In genomic region chr13:98890871-98891219, GRCm38 (mm10) we compare ENCODE assay signal across 8 mouse cellular contexts. TPM values are rescaled to one million over a fixed set of nuclear protein-coding genes. Genes with fewer than 3 reads are reported as not detected.
DNase-seq lines count a peak whose midpoint lies in the region; ATAC-seq and TF ChIP-seq lines count a peak whose summit lies in the region.

No protein-coding gene starts in this region.

- intact Hi-C loops in heart, postnatal 36 days (cut with DNase I) = loop anchor here (2.0 kb wide), 1 partner anchor 34 kb away; no protein-coding TSS in a partner anchor

- under 1% methylated on average over 32 of the region's 32 CpGs for WGBS in forebrain, embryonic 15.5 days
- under 1% methylated on average over 32 of the region's 32 CpGs for WGBS in lung, embryonic 14.5 days
- under 1% methylated on average over 32 of the region's 32 CpGs for WGBS in olfactory bulb, adult 2 months
- 1% methylated on average over 32 of the region's 32 CpGs for WGBS in thymus, adult 2 months

- TF ChIP-seq CTCF in layer of hippocampus, adult 2 months (conservative IDR thresholded peaks at IDR 0.05) = peak; percentile 62
- peak; percentile 58 for TF ChIP-seq CTCF in lung, embryonic 14.5 days (IDR thresholded peaks at IDR 0.05; ENCODE audit: low read depth)
- TF ChIP-seq CTCF in olfactory bulb, adult 2 months (IDR thresholded peaks at IDR 0.05; ENCODE audit: insufficient read depth, low read depth, low read length) = no peak
- 0 out of 2 replicates have a peak, but pooled peaks have one; percentile 8 for TF ChIP-seq CTCF in thymus, adult 2 months (IDR thresholded peaks at IDR 0.05; ENCODE audit: borderline replicate concordance, control insufficient read depth, extremely low read depth, insufficient read depth, low read length, poor library complexity)

- H3K27ac ChIP-seq in forebrain, embryonic 15.5 days (replicated peaks) = peak overlapping the region; percentile 90
- peak overlapping the region; percentile 99 for H3K27ac ChIP-seq in layer of hippocampus, adult 2 months
- peak overlapping the region; percentile 99 for H3K27ac ChIP-seq in lung, embryonic 14.5 days (ENCODE audit: low read depth)
- H3K27ac ChIP-seq in olfactory bulb, adult 2 months (ENCODE audit: insufficient read depth, low read depth, low read length) = peak overlapping the region; percentile 36
- peak overlapping the region; percentile 33; the same call in 1 of the 2 replicates for H3K27ac ChIP-seq in thymus, adult 2 months (ENCODE audit: control insufficient read depth, insufficient read depth, low read length)

- H3K4me1 ChIP-seq in forebrain, embryonic 15.5 days = peaks cover 53% of the 10 kb centered on the region
- 0 out of 2 replicates have a peak, but pooled peaks cover 3% of the 10 kb centered on the region for H3K4me1 ChIP-seq in lung, embryonic 14.5 days (ENCODE audit: insufficient read depth)
- peaks cover 7% of the 10 kb centered on the region for H3K4me1 ChIP-seq in olfactory bulb, adult 2 months (ENCODE audit: control insufficient read depth, insufficient read depth, low read length)
- H3K4me1 ChIP-seq in thymus, adult 2 months (replicated peaks; ENCODE audit: control insufficient read depth, insufficient read depth, low read length) = peaks cover 4% of the 10 kb centered on the region; the same call in 1 of the 2 replicates

- H3K4me3 ChIP-seq in forebrain, embryonic 15.5 days = peak overlapping the region; percentile 93
- H3K4me3 ChIP-seq in layer of hippocampus, adult 2 months = peak overlapping the region; percentile 74
- peak overlapping the region; percentile 75 for H3K4me3 ChIP-seq in lung, embryonic 14.5 days (ENCODE audit: low read depth, low read length)
- H3K4me3 ChIP-seq in olfactory bulb, adult 2 months (ENCODE audit: insufficient read depth, low read depth, low read length) = peak overlapping the region; percentile 86
- peak overlapping the region; percentile 69 for H3K4me3 ChIP-seq in thymus, adult 2 months (ENCODE audit: control insufficient read depth, insufficient read depth, low read length)

- ATAC-seq in forebrain, embryonic 15.5 days (replicated peaks) = peak; percentile 88
- ATAC-seq in lung, embryonic 14.5 days (ENCODE audit: insufficient read depth) = peak; percentile 93

- no peaks in the 10 kb centered on the region for H3K27me3 ChIP-seq in forebrain, embryonic 15.5 days
- H3K27me3 ChIP-seq in lung, embryonic 14.5 days (ENCODE audit: insufficient read depth, low read length) = no peaks in the 10 kb centered on the region
- no peaks in the 10 kb centered on the region for H3K27me3 ChIP-seq in thymus, adult 2 months (ENCODE audit: control insufficient read depth, insufficient read depth, low read length)

- H3K36me3 ChIP-seq in forebrain, embryonic 15.5 days = peaks cover 17% of the 10 kb centered on the region
- H3K36me3 ChIP-seq in lung, embryonic 14.5 days (ENCODE audit: insufficient read depth) = peaks cover 28% of the 10 kb centered on the region
- H3K36me3 ChIP-seq in thymus, adult 2 months (ENCODE audit: control insufficient read depth, insufficient read depth, low read length) = peaks cover 5% of the 10 kb centered on the region

- peak overlapping the region; percentile 87 for H3K4me2 ChIP-seq in forebrain, embryonic 15.5 days (replicated peaks)
- H3K4me2 ChIP-seq in lung, embryonic 14.5 days = peak overlapping the region; percentile 75

- H3K9me3 ChIP-seq in forebrain, embryonic 15.5 days = no peaks in the 10 kb centered on the region
- H3K9me3 ChIP-seq in lung, embryonic 14.5 days (ENCODE audit: low read depth, low read length) = no peaks in the 10 kb centered on the region

- TF ChIP-seq POLR2A in olfactory bulb, adult 2 months (IDR thresholded peaks at IDR 0.05; ENCODE audit: insufficient read depth, low read depth, low read length) = peak; percentile 33; the same call in 1 of the 2 replicates
- no peak for TF ChIP-seq POLR2A in thymus, adult 2 months (IDR thresholded peaks at IDR 0.05; ENCODE audit: control insufficient read depth, extremely low read depth, insufficient read depth, low read length, poor library complexity)

- H3K9ac ChIP-seq in forebrain, embryonic 15.5 days (replicated peaks) = peak overlapping the region; percentile 80
- peak overlapping the region; percentile 94 for H3K9ac ChIP-seq in lung, embryonic 14.5 days

- peak; percentile 86 for DNase-seq in ES-CJ7 (ENCODE audit: low read depth, low spot score)
- DNase-seq in cerebellum, adult 11 months = peak; percentile 76
- peak; percentile 84 to 85 for DNase-seq in heart, postnatal 36 days
- DNase-seq in layer of hippocampus, adult 2 months (ENCODE audit: low spot score in 2 of 2) = peak; percentile 78 to 80
- peak; percentile 94 for DNase-seq in lung, embryonic 14.5 days
- peak; percentile 83 for DNase-seq in thymus, adult 2 months

RNA-seq across cellular contexts. Expression of gene Tnpo1, which starts 35.3 kb away (rescaled TPM):
- polyA plus RNA-seq in forebrain, embryonic 15.5 days (2015; fragmentation: Nextera tagmentation; extraction: Ambion mirVana) = 54.6 and 57.0 TPM in 2 replicates
- total RNA-seq in heart, postnatal 36 days (2021) = 10 to 100 TPM; 71.9 to 73.1 TPM
- total RNA-seq in layer of hippocampus, adult 2 months (2021) = 10 to 100 TPM; 61.7 to 68.5 TPM
- 39.3 and 46.5 TPM in 2 replicates for polyA plus RNA-seq in lung, embryonic 14.5 days (2014; fragmentation: Nextera tagmentation; extraction: Ambion mirVana)
- 108 TPM in 1 of 2 replicates, not detected in the other for polyA plus RNA-seq in olfactory bulb, adult 2 months (2012; ENCODE audit: insufficient read depth, insufficient read length, low replicate concordance, missing spikeins)
- polyA plus RNA-seq in thymus, adult 2 months (2012; rRNA removed) = 35.9 and 40.7 TPM in 2 replicates

Comparison
In these comparisons a context has a peak if more than half of its experiments do, and no peak if none do; other contexts are left out.
1. Peak in every context shown above with its lines: DNase-seq, ATAC-seq, H3K4me3 ChIP-seq and H3K27ac ChIP-seq.
2. H3K27ac ChIP-seq: peak in every context shown above with its lines; median percentile 99 in layer of hippocampus, adult 2 months; 99 in lung, embryonic 14.5 days; 90 in forebrain, embryonic 15.5 days; 36 in olfactory bulb, adult 2 months; 33 in thymus, adult 2 months.